Mouse (Mus musculus) ES-Bruce4 (cell line): Measurements from ENCODE around the gene Pde4dip. TPM values are rescaled to one million over a fixed set of nuclear protein-coding genes. Genes with fewer than 3 reads are reported as not detected.

Experiments
- H3K27ac ChIP-seq: 2 replicates; pipeline ENCODE4 v1.5.1; 2012; ENCODE audit warnings: low read length, inconsistent platforms; ENCODE audit not compliant: insufficient read depth
- H3K27me3 ChIP-seq: 2 replicates; pipeline ENCODE4 v1.6.1; 2012; ENCODE audit warnings: mild to moderate bottlenecking, low read length, inconsistent platforms; ENCODE audit not compliant: control insufficient read depth, poor library complexity, insufficient read depth, severe bottlenecking
- H3K36me3 ChIP-seq: 2 replicates; pipeline ENCODE4 v1.6.1; 2012; ENCODE audit warnings: inconsistent platforms, mild to moderate bottlenecking, low read length, moderate library complexity; ENCODE audit not compliant: control insufficient read depth, poor library complexity, insufficient read depth, severe bottlenecking
- H3K4me1 ChIP-seq: one replicate; pipeline ENCODE4 v1.8.1; 2011; ENCODE audit warnings: low read length; ENCODE audit not compliant: control insufficient read depth, insufficient read depth
- H3K4me3 ChIP-seq: 2 replicates; pipeline ENCODE4 v1.5.1; 2011; ENCODE audit warnings: low read depth, mild to moderate bottlenecking, low read length
- H3K9ac ChIP-seq: 2 replicates; pipeline ENCODE4 v1.6.1; 2012; ENCODE audit warnings: low read depth, mild to moderate bottlenecking, inconsistent platforms; ENCODE audit not compliant: poor library complexity, severe bottlenecking
- H3K9me3 ChIP-seq: replicated peaks from 2 replicates; pipeline ENCODE4 v1.6.1; 2012; ENCODE audit warnings: mild to moderate bottlenecking, low read length, inconsistent platforms; ENCODE audit not compliant: control insufficient read depth, poor library complexity, insufficient read depth, severe bottlenecking
- CTCF ChIP-seq: IDR thresholded peaks from one replicate; pipeline ENCODE4 v1.8.1; 2011; ENCODE audit warnings: low read depth, low read length
- EP300 ChIP-seq: IDR thresholded peaks from 2 replicates; pipeline ENCODE4 v1.6.1; 2011; ENCODE audit warnings: low read depth, low read length; ENCODE audit not compliant: insufficient read depth
- POLR2A ChIP-seq: IDR thresholded peaks from one replicate; pipeline ENCODE4 v1.8.1; 2011; ENCODE audit warnings: low read length; ENCODE audit not compliant: insufficient read depth
- polyA plus RNA-seq: library from polyadenylated mRNA; stranded (reverse); fragments of >200 nt; gene quantifications from 2 replicates; pipeline ENCODE4 v1.2.4, GENCODE M21; 2011; ENCODE audit warnings: low read depth; ENCODE audit not compliant: missing spikeins, insufficient read depth, insufficient read length

Pde4dip gene
- polyA plus RNA-seq, 1 experiment, result 16.8 TPM

- Histone ChIP-seq H3K27me3 (no peaks in the 10 kb centered on the region), H3K4me1 (no peaks in the 10 kb centered on the region), H3K9me3 (no peaks in the 10 kb centered on the region), H3K9ac (no peak overlapping the region), H3K4me3 (peak overlapping the region; percentile 44), H3K27ac (no peak overlapping the region), H3K36me3 (no peaks in the 10 kb centered on the region)
- TF ChIP-seq POLR2A (no peak), CTCF (no peak), EP300 (no peak)
These were observed 731 bp downstream of the Pde4dip start for GRCm38 (mm10) chr3:97887785-97888167.

GRCm38 (mm10) chr3:97881576-97881975, 6.9 kb downstream of the Pde4dip start:
- TF ChIP-seq CTCF (no peak), POLR2A (no peak), EP300 (no peak)

GRCm38 (mm10) chr3:97879222-97879621, 9.3 kb downstream of the Pde4dip start:
- H3K27ac ChIP-seq, result no peak overlapping the region
- no peaks in the 10 kb centered on the region for H3K36me3 ChIP-seq
- peak; percentile 43 for TF ChIP-seq CTCF
- TF ChIP-seq POLR2A, result no peak
- no peaks in the 10 kb centered on the region for H3K27me3 ChIP-seq
- H3K9ac ChIP-seq, result no peak overlapping the region
- H3K4me1 ChIP-seq, result peaks cover 2% of the 10 kb centered on the region
- no peaks in the 10 kb centered on the region for H3K9me3 ChIP-seq
- no peak overlapping the region for H3K4me3 ChIP-seq

More at GRCm38 (mm10) chr3:97881576-97881975, 6.9 kb downstream of the Pde4dip start:
- Histone ChIP-seq H3K4me3 (no peak overlapping the region), H3K36me3 (no peaks in the 10 kb centered on the region), H3K4me1 (peaks cover 2% of the 10 kb centered on the region), H3K27ac (no peak overlapping the region), H3K9me3 (no peaks in the 10 kb centered on the region), H3K27me3 (no peaks in the 10 kb centered on the region), H3K9ac (no peak overlapping the region)

GRCm38 (mm10) chr3:97876259-97876658, 12.2 kb downstream of the Pde4dip start:
- H3K4me1 ChIP-seq, result peaks cover 2% of the 10 kb centered on the region
- H3K9ac ChIP-seq, result no peak overlapping the region
- no peak overlapping the region for H3K27ac ChIP-seq
- H3K9me3 ChIP-seq, result no peaks in the 10 kb centered on the region
- H3K27me3 ChIP-seq, result no peaks in the 10 kb centered on the region; the same call in 1 of the 2 replicates
- no peaks in the 10 kb centered on the region for H3K36me3 ChIP-seq
- H3K4me3 ChIP-seq, result no peak overlapping the region
- TF ChIP-seq CTCF, result no peak
- no peak for TF ChIP-seq POLR2A
- no peak for TF ChIP-seq EP300

- no peaks in the 10 kb centered on the region for H3K36me3 ChIP-seq
- H3K4me1 ChIP-seq, result peaks cover 2% of the 10 kb centered on the region
- H3K9ac ChIP-seq, result 0 out of 2 replicates have a peak overlapping the region, but pooled peaks have one; percentile 37
- no peaks in the 10 kb centered on the region for H3K9me3 ChIP-seq
- H3K27ac ChIP-seq, result peak overlapping the region; percentile 75
- TF ChIP-seq CTCF (no peak), EP300 (peak; percentile 83)
- no peak overlapping the region for H3K4me3 ChIP-seq
- H3K27me3 ChIP-seq, result no peaks in the 10 kb centered on the region; the same call in 1 of the 2 replicates
These were observed 13.7 kb downstream of the Pde4dip start for GRCm38 (mm10) chr3:97874777-97875176.

GRCm38 (mm10) chr3:97869730-97870129, 18.8 kb downstream of the Pde4dip start:
- H3K27me3 ChIP-seq, result no peaks in the 10 kb centered on the region; the same call in 1 of the 2 replicates
- H3K27ac ChIP-seq, result no peak overlapping the region
- H3K4me3 ChIP-seq, result no peak overlapping the region
- no peaks in the 10 kb centered on the region for H3K4me1 ChIP-seq
- no peak for TF ChIP-seq CTCF
- no peak for TF ChIP-seq POLR2A
- TF ChIP-seq EP300, result no peak
- no peaks in the 10 kb centered on the region for H3K36me3 ChIP-seq
- H3K9ac ChIP-seq, result no peak overlapping the region
- no peaks in the 10 kb centered on the region for H3K9me3 ChIP-seq
